Mouse (Mus musculus) liver, embryonic 14.5 days (tissue): ENCODE measurements around the gene Bcl9l.

ENCODE experiments used
- CTCF ChIP-seq: IDR thresholded peaks from 2 replicates; pipeline ENCODE4 v1.5.1; 2016; ENCODE audit warnings: antibody characterized with exemption, low read depth, control low read depth
- EP300 ChIP-seq: IDR thresholded peaks from 2 replicates; pipeline ENCODE4 v1.6.1; 2016; ENCODE audit warnings: antibody characterized with exemption, low read depth

GRCm38 (mm10) chr9:44440961-44441360, 41.7 kb upstream of the Bcl9l start, which contains the start of gene Foxr1:
- TF ChIP-seq EP300 (no peak), CTCF (no peak)
